Mouse (Mus musculus) urinary bladder, adult 18-20 months (tissue): Measurements from ENCODE around the gene Aggf1.

ENCODE experiments used
- DNase-seq, 2 experiments: peaks; one replicate each; pipeline ENCODE4 v3.0.0; 2022; ENCODE audit warnings: low spot score in 2 of 2, mixed read lengths in 2 of 2

Aggf1 gene

GRCm38 (mm10) chr13:95332086-95332899 is 42.9 kb downstream of the Aggf1 start:
- no peak for DNase-seq

GRCm38 (mm10) chr13:95330507-95330906 is 44.6 kb downstream of the Aggf1 start:
- DNase-seq: no peak

- no peak for DNase-seq
These were observed 46.4 kb downstream of the Aggf1 start for GRCm38 (mm10) chr13:95328767-95329166.

GRCm38 (mm10) chr13:95327345-95327741 is 47.8 kb downstream of the Aggf1 start:
- DNase-seq: peak in 1 of 2 experiments; percentile 22

- peak in 1 of 2 experiments; percentile 13 for DNase-seq
These were observed 48.4 kb downstream of the Aggf1 start for GRCm38 (mm10) chr13:95326611-95327344.

GRCm38 (mm10) chr13:95325907-95326550 is 49.1 kb downstream of the Aggf1 start:
- no peak for DNase-seq

- peak; percentile 39 to 70 for DNase-seq
These were observed 49.9 kb downstream of the Aggf1 start for GRCm38 (mm10) chr13:95325080-95325906.

GRCm38 (mm10) chr13:95324626-95325079 is 50.5 kb downstream of the Aggf1 start:
- no peak for DNase-seq

GRCm38 (mm10) chr13:95323950-95324625 is 51.1 kb downstream of the Aggf1 start:
- no peak for DNase-seq

- no peak for DNase-seq
These were observed 51.8 kb downstream of the Aggf1 start, which contains the start of gene Zbed3 for GRCm38 (mm10) chr13:95323400-95323799. Gene Zbed3, plus strand, starts transcription at chr13:95323612.

GRCm38 (mm10) chr13:95320451-95320850 is 54.7 kb downstream of the Aggf1 start:
- DNase-seq: no peak

- no peak for DNase-seq
These were observed 56.0 kb downstream of the Aggf1 start for GRCm38 (mm10) chr13:95319153-95319552.

GRCm38 (mm10) chr13:95312016-95312415 is 63.1 kb downstream of the Aggf1 start:
- no peak for DNase-seq

- no peak for DNase-seq
These were observed 68.0 kb downstream of the Aggf1 start for GRCm38 (mm10) chr13:95307100-95307655.

- DNase-seq: no peak
These were observed 68.6 kb downstream of the Aggf1 start for GRCm38 (mm10) chr13:95306596-95306995.
